Mouse (Mus musculus): ENCODE data around the gene Plekhg5.

GRCm38 (mm10) chr4:152134507-152134906, 62.2 kb downstream of the Plekhg5 start:
- TF ChIP-seq TCF12 (IDR thresholded peaks at IDR 0.05; ENCODE audit: insufficient read depth, poor library complexity, severe bottlenecking) (no peak), POLR2A (IDR thresholded peaks at IDR 0.05; ENCODE audit: insufficient read length, low read depth) (no peak), TCF3 (IDR thresholded peaks at IDR 0.05; ENCODE audit: insufficient read length, low read depth) (no peak), MAX (IDR thresholded peaks at IDR 0.05; ENCODE audit: low read depth) (no peak), CEBPB (IDR thresholded peaks at IDR 0.05; ENCODE audit: insufficient read depth, poor library complexity, severe bottlenecking) (no peak), USF1 (IDR thresholded peaks at IDR 0.05; ENCODE audit: low read depth) (no peak), E2F4 (IDR thresholded peaks at IDR 0.05; ENCODE audit: insufficient read depth) (no peak), MYOD1 (IDR thresholded peaks at IDR 0.05; ENCODE audit: control insufficient read depth in 1 of 3, insufficient read length in 2 of 3, low read depth in 2 of 3) (peak in 1 of 3 experiments; percentile 6), SRF (IDR thresholded peaks at IDR 0.05; ENCODE audit: control insufficient read depth, insufficient read length, low read depth) (no peak), POLR2AphosphoS2 (IDR thresholded peaks at IDR 0.05; ENCODE audit: insufficient read length, low read depth) (no peak)
